10 mouse cellular contexts compared by ENCODE assay signal in the genomic region with DNA sequence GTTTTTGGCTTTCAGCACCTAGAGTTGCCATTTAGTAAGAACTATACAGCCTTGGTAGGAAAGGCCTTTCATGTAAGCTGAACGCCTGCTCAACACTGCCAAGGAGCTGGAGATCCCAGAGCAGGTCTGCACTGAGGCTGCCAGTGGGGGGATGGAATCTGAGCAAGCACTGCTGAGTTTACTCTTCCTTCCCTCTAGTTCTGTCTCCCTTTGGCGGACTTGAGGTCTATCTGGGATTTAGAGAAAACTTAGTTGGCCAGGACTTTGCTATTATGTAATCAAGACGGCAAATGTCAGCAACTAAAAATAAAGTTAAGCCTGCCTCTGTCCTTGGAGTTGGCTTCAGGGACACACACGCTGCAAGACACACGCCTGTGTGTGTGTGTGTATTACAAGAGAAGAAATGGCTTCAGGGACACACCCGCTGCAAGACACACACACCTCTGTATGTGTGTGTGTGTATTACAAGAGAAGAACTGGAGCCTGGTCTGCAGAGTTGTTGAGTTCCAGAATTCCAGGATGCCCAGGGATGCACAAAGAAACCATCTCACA. TPM values are rescaled to one million over a fixed set of nuclear protein-coding genes. Genes with fewer than 3 reads are reported as not detected.
DNase-seq lines count a peak whose midpoint lies in the region; ATAC-seq lines count a peak whose summit lies in the region.
"Had no signal": no experiment of that assay in that cellular context is flagged by ENCODE, and none has a peak within 500 bp of the region (broad histone marks: within the 10 kb centered on the region; RNA-seq: fewer than 3 reads in every experiment).

No protein-coding gene starts in this region.

- H3K36me3 ChIP-seq in midbrain, embryonic 11.5 days (ENCODE audit: control insufficient read depth, insufficient read depth, low read length), result peaks cover 29% of the 10 kb centered on the region
- H3K36me3 ChIP-seq in midbrain, embryonic 16.5 days (ENCODE audit: control insufficient read depth, insufficient read depth, low read length), result peaks cover 29% of the 10 kb centered on the region
- H3K36me3 ChIP-seq in kidney, embryonic 15.5 days, result peaks cover 57% of the 10 kb centered on the region
- peaks cover 29% of the 10 kb centered on the region for H3K36me3 ChIP-seq in stomach, embryonic 16.5 days (ENCODE audit: control insufficient read depth, insufficient read depth, low read length)

- DNase-seq in midbrain, embryonic 11.5 days (ENCODE audit: low spot score, missing footprints), result peak; percentile 37
- DNase-seq in gastrocnemius, postnatal 14 days, result peak; percentile 59
- DNase-seq in spleen, adult 12 weeks (ENCODE audit: low spot score), result no peak
- no peak for DNase-seq in layer of hippocampus, postnatal 25 days (ENCODE audit: extremely low spot score in 1 of 2, low spot score in 1 of 2)
- DNase-seq in embryo, embryonic 10 days (ENCODE audit: low spot score), result no peak
- DNase-seq: right cerebral cortex, adult 18-20 months had no signal

- H3K9me3 ChIP-seq in midbrain, embryonic 11.5 days (ENCODE audit: control insufficient read depth, low read length), result no peaks in the 10 kb centered on the region
- H3K9me3 ChIP-seq in midbrain, embryonic 16.5 days (replicated peaks; ENCODE audit: control insufficient read depth, low read length, poor library complexity, severe bottlenecking), result no peaks in the 10 kb centered on the region
- no peaks in the 10 kb centered on the region for H3K9me3 ChIP-seq in kidney, embryonic 15.5 days (replicated peaks)
- H3K9me3 ChIP-seq in stomach, embryonic 16.5 days (replicated peaks; ENCODE audit: control insufficient read depth, low read length), result no peaks in the 10 kb centered on the region

- intact Hi-C loops in gastrocnemius, postnatal 14 days (cut with DNase I; ENCODE audit: low total_unique reads), result no loop called here

- no peak overlapping the region for H3K4me2 ChIP-seq in midbrain, embryonic 11.5 days
- H3K4me2 ChIP-seq in midbrain, embryonic 16.5 days (ENCODE audit: low read length), result no peak overlapping the region
- peak overlapping the region; percentile 29; the same call in 1 of the 2 replicates for H3K4me2 ChIP-seq in kidney, embryonic 15.5 days
- H3K4me2 ChIP-seq in stomach, embryonic 16.5 days (ENCODE audit: low read depth, low read length), result peak overlapping the region; percentile 27

- 93% methylated on average over 6 of the region's 6 CpGs for WGBS in midbrain, embryonic 11.5 days
- 89% methylated on average over 6 of the region's 6 CpGs for WGBS in midbrain, embryonic 16.5 days
- 88% methylated on average over 6 of the region's 6 CpGs for WGBS in kidney, embryonic 15.5 days
- 52% methylated on average over 6 of the region's 6 CpGs for WGBS in stomach, embryonic 16.5 days

- peaks cover 19% of the 10 kb centered on the region for H3K4me1 ChIP-seq in midbrain, embryonic 11.5 days (ENCODE audit: control insufficient read depth, insufficient read depth, low read length)
- peaks cover 14% of the 10 kb centered on the region for H3K4me1 ChIP-seq in midbrain, embryonic 16.5 days (ENCODE audit: control insufficient read depth, insufficient read depth, low read length)
- H3K4me1 ChIP-seq in kidney, embryonic 15.5 days, result peaks cover 35% of the 10 kb centered on the region
- peaks cover 29% of the 10 kb centered on the region for H3K4me1 ChIP-seq in stomach, embryonic 16.5 days (ENCODE audit: control insufficient read depth, insufficient read depth, low read length)

- no peak overlapping the region for H3K9ac ChIP-seq in midbrain, embryonic 11.5 days (ENCODE audit: low read length)
- H3K9ac ChIP-seq in midbrain, embryonic 16.5 days (ENCODE audit: low read depth, low read length), result no peak overlapping the region
- H3K9ac ChIP-seq in kidney, embryonic 15.5 days, result no peak overlapping the region
- H3K9ac ChIP-seq in stomach, embryonic 16.5 days (ENCODE audit: low read length), result no peak overlapping the region

- H3K27ac ChIP-seq in midbrain, embryonic 11.5 days (ENCODE audit: low read depth, low read length), result no peak overlapping the region
- no peak overlapping the region for H3K27ac ChIP-seq in midbrain, embryonic 16.5 days (ENCODE audit: low read length)
- H3K27ac ChIP-seq in kidney, embryonic 15.5 days, result no peak overlapping the region; the same call in 1 of the 2 replicates
- H3K27ac ChIP-seq in stomach, embryonic 16.5 days (ENCODE audit: low read length), result no peak overlapping the region

- no peak for ATAC-seq in midbrain, embryonic 11.5 days (ENCODE audit: low FRiP score)
- ATAC-seq in midbrain, embryonic 16.5 days, result no peak
- no peak for ATAC-seq in kidney, embryonic 15.5 days (replicated peaks; ENCODE audit: low FRiP score)
- no peak for ATAC-seq in stomach, embryonic 16.5 days (ENCODE audit: insufficient read depth, low FRiP score)
- ATAC-seq: forebrain, embryonic 16.5 days had no signal

- no peak overlapping the region for H3K4me3 ChIP-seq in midbrain, embryonic 11.5 days (ENCODE audit: low read depth, low read length)
- H3K4me3 ChIP-seq in midbrain, embryonic 16.5 days (ENCODE audit: low read depth, low read length), result no peak overlapping the region
- H3K4me3 ChIP-seq in kidney, embryonic 15.5 days (replicated peaks), result no peak overlapping the region
- no peak overlapping the region for H3K4me3 ChIP-seq in stomach, embryonic 16.5 days (replicated peaks; ENCODE audit: low read length)

- H3K27me3 ChIP-seq in midbrain, embryonic 11.5 days (ENCODE audit: control insufficient read depth, insufficient read depth, low read length), result no peaks in the 10 kb centered on the region
- no peaks in the 10 kb centered on the region for H3K27me3 ChIP-seq in midbrain, embryonic 16.5 days (ENCODE audit: control insufficient read depth, insufficient read depth, low read depth, low read length)
- no peaks in the 10 kb centered on the region for H3K27me3 ChIP-seq in kidney, embryonic 15.5 days
- H3K27me3 ChIP-seq in stomach, embryonic 16.5 days (ENCODE audit: control insufficient read depth, insufficient read depth, low read length), result no peaks in the 10 kb centered on the region

RNA-seq across cellular contexts. Expression of gene Mbd6, which starts 4.2 kb away (rescaled TPM):
- polyA plus RNA-seq in midbrain, embryonic 11.5 days (2014; fragmentation: Nextera tagmentation; extraction: Ambion mirVana), result 12.3 and 16.3 TPM in 2 replicates
- 12.6 and 15.3 TPM in 2 replicates for polyA plus RNA-seq in midbrain, embryonic 16.5 days (2015; fragmentation: Nextera tagmentation; extraction: Ambion mirVana)
- 10 to 100 TPM; 16.1 to 17.1 TPM for total RNA-seq in gastrocnemius, postnatal 14 days (2021)
- polyA plus RNA-seq in kidney, embryonic 15.5 days (2015; fragmentation: Nextera tagmentation; extraction: Ambion mirVana), result 15.9 and 16.1 TPM in 2 replicates
- polyA plus RNA-seq in stomach, embryonic 16.5 days (2015; fragmentation: Nextera tagmentation; extraction: Ambion mirVana), result 8.6 and 11.6 TPM in 2 replicates
- total RNA-seq in layer of hippocampus, postnatal 25 days (2021), result 10 to 100 TPM; 31.8 to 53.9 TPM

RNA-seq across cellular contexts. Expression of gene Mars, which starts 18.5 kb away (rescaled TPM):
- polyA plus RNA-seq in midbrain, embryonic 11.5 days (2014; fragmentation: Nextera tagmentation; extraction: Ambion mirVana), result 185 and 187 TPM in 2 replicates
- 123 and 128 TPM in 2 replicates for polyA plus RNA-seq in midbrain, embryonic 16.5 days (2015; fragmentation: Nextera tagmentation; extraction: Ambion mirVana)
- total RNA-seq in gastrocnemius, postnatal 14 days (2021), result 10 to 100 TPM; 50.3 to 56.0 TPM
- 120 and 127 TPM in 2 replicates for polyA plus RNA-seq in kidney, embryonic 15.5 days (2015; fragmentation: Nextera tagmentation; extraction: Ambion mirVana)
- 98.9 and 104 TPM in 2 replicates for polyA plus RNA-seq in stomach, embryonic 16.5 days (2015; fragmentation: Nextera tagmentation; extraction: Ambion mirVana)
- 10 to 100 TPM; 57.1 to 59.4 TPM for total RNA-seq in layer of hippocampus, postnatal 25 days (2021)

RNA-seq across cellular contexts. Expression of gene Dctn2, which starts 26.9 kb away (rescaled TPM):
- polyA plus RNA-seq in midbrain, embryonic 11.5 days (2014; fragmentation: Nextera tagmentation; extraction: Ambion mirVana), result 196 and 206 TPM in 2 replicates
- 332 and 345 TPM in 2 replicates for polyA plus RNA-seq in midbrain, embryonic 16.5 days (2015; fragmentation: Nextera tagmentation; extraction: Ambion mirVana)
- 100 to 1,000 TPM in 1 of 2 experiments, 10 to 100 TPM in 1; 99.8 to 103 TPM for total RNA-seq in gastrocnemius, postnatal 14 days (2021)
- 169 and 189 TPM in 2 replicates for polyA plus RNA-seq in kidney, embryonic 15.5 days (2015; fragmentation: Nextera tagmentation; extraction: Ambion mirVana)
- 171 and 173 TPM in 2 replicates for polyA plus RNA-seq in stomach, embryonic 16.5 days (2015; fragmentation: Nextera tagmentation; extraction: Ambion mirVana)
- 100 to 1,000 TPM; 271 to 276 TPM for total RNA-seq in layer of hippocampus, postnatal 25 days (2021)

RNA-seq across cellular contexts. Expression of gene Arhgap9, which starts 28.7 kb away (rescaled TPM):
- 1.1 and 1.4 TPM in 2 replicates for polyA plus RNA-seq in midbrain, embryonic 11.5 days (2014; fragmentation: Nextera tagmentation; extraction: Ambion mirVana)
- polyA plus RNA-seq in midbrain, embryonic 16.5 days (2015; fragmentation: Nextera tagmentation; extraction: Ambion mirVana), result 0.46 and 0.75 TPM in 2 replicates
- total RNA-seq in gastrocnemius, postnatal 14 days (2021), result 1 to 10 TPM; 1.3 to 2.1 TPM
- 3.1 and 3.3 TPM in 2 replicates for polyA plus RNA-seq in kidney, embryonic 15.5 days (2015; fragmentation: Nextera tagmentation; extraction: Ambion mirVana)
- polyA plus RNA-seq in stomach, embryonic 16.5 days (2015; fragmentation: Nextera tagmentation; extraction: Ambion mirVana), result 4.2 and 6.6 TPM in 2 replicates
- total RNA-seq in layer of hippocampus, postnatal 25 days (2021), result 1 to 10 TPM in 1 of 2 experiments, under 1 TPM in 1; 0.89 to 1.1 TPM

RNA-seq across cellular contexts. Expression of gene Kif5a, which starts 29.9 kb away (rescaled TPM):
- 26.3 and 31.1 TPM in 2 replicates for polyA plus RNA-seq in midbrain, embryonic 11.5 days (2014; fragmentation: Nextera tagmentation; extraction: Ambion mirVana)
- 113 and 120 TPM in 2 replicates for polyA plus RNA-seq in midbrain, embryonic 16.5 days (2015; fragmentation: Nextera tagmentation; extraction: Ambion mirVana)
- under 1 TPM; 0.45 to 0.53 TPM for total RNA-seq in gastrocnemius, postnatal 14 days (2021)
- 1.1 and 1.9 TPM in 2 replicates for polyA plus RNA-seq in kidney, embryonic 15.5 days (2015; fragmentation: Nextera tagmentation; extraction: Ambion mirVana)
- 6.5 and 6.7 TPM in 2 replicates for polyA plus RNA-seq in stomach, embryonic 16.5 days (2015; fragmentation: Nextera tagmentation; extraction: Ambion mirVana)
- total RNA-seq in layer of hippocampus, postnatal 25 days (2021), result 100 to 1,000 TPM; 712 to 736 TPM

Comparison
In these comparisons a context has a peak if more than half of its experiments do, and no peak if none do; other contexts are left out.
1. DNase-seq: peak in midbrain, embryonic 11.5 days (single experiment) and gastrocnemius, postnatal 14 days (single experiment); none in spleen, adult 12 weeks (single experiment), layer of hippocampus, postnatal 25 days (0 of 2) and embryo, embryonic 10 days (single experiment).
2. H3K4me2 ChIP-seq: peak in kidney, embryonic 15.5 days (single experiment) and stomach, embryonic 16.5 days (single experiment); none in midbrain, embryonic 11.5 days (single experiment) and midbrain, embryonic 16.5 days (single experiment).